Mouse (Mus musculus): ENCODE data around the gene Akap8l. TPM values are rescaled to one million over a fixed set of nuclear protein-coding genes. Genes with fewer than 3 reads are reported as not detected.

The Akap8l gene
- total RNA-seq, 2 experiments from 2014 or later: 29.2 to 30.6 TPM

Small RNA genes within 50 kb of the gene (microRNA-seq; reads per million reads assigned to microRNA genes)
- not detected for gene Gm22201

Other genes with a start within 250 kb of the Akap8l start
- 10 to 100 TPM in 1 of 2 experiments, 1 to 10 TPM in 1; 9.6 to 12.5 TPM for gene Notch3, start 183.8 kb downstream of the Akap8l start, total RNA-seq (2021)
- under 1 TPM; 0.18 to 0.19 TPM for gene Ephx3, start 161.1 kb downstream of the Akap8l start, total RNA-seq (2021)
- gene Brd4, start 65.9 kb downstream of the Akap8l start, total RNA-seq (2021): 10 to 100 TPM; 41.0 to 47.3 TPM
- gene Akap8, start 29.4 kb downstream of the Akap8l start, total RNA-seq (2021): 10 to 100 TPM; 32.0 to 37.5 TPM
- gene Wiz, start 38.8 kb upstream of the Akap8l start, total RNA-seq (2021): 10 to 100 TPM; 13.1 to 14.5 TPM
- gene Rasal3, start 53.0 kb upstream of the Akap8l start, total RNA-seq (2021): under 1 TPM; 0.09 to 0.85 TPM
- gene Pglyrp2, start 73.6 kb upstream of the Akap8l start, total RNA-seq (2021): not detected
- 10 to 100 TPM in 1 of 2 experiments, 1 to 10 TPM in 1; 2.2 to 14.1 TPM for gene Cyp4f39, start 102.1 kb upstream of the Akap8l start, total RNA-seq (2021)
- gene Cyp4f17, start 155.4 kb upstream of the Akap8l start, total RNA-seq (2021): 1 to 10 TPM; 1.3 to 1.5 TPM
- gene Cyp4f16, start 186.0 kb upstream of the Akap8l start, total RNA-seq (2021): 1 to 10 TPM in 1 of 2 experiments, under 1 TPM in 1; 0.78 to 1.7 TPM